Mouse (Mus musculus) intestine, embryonic 14.5 days (tissue): ENCODE measurements around the gene Hist2h2ab. TPM values are rescaled to one million over a fixed set of nuclear protein-coding genes. Genes with fewer than 3 reads are reported as not detected.
A peak's percentile ranks its signal among the peaks of the same experiment; 100 is the strongest.

Experiments used
- ATAC-seq: fragments of 200-750 bp; cut with Nextera tagmentation; replicated peaks from 2 replicates; pipeline ENCODE4 v1.8.0; 2017; ENCODE audit warnings: low read depth, moderate number of reproducible peaks, moderate TSS enrichment, moderate library complexity; ENCODE audit not compliant: low FRiP score, low TSS enrichment
- DNase-seq: peaks from one replicate; pipeline ENCODE4 v3.0.0-alpha.2; 2018; ENCODE audit warnings: low spot score
- H3K27ac ChIP-seq: fragments of 300-500 bp; sonication (generic); 2 replicates; pipeline ENCODE4 v1.5.1; 2014; ENCODE audit warnings: low read depth, mild to moderate bottlenecking, control low read depth
- H3K27me3 ChIP-seq: fragments of 300-500 bp; sonication (generic); replicated peaks from 2 replicates; pipeline ENCODE4 v1.6.1; 2014; ENCODE audit warnings: low read length, control low read depth; ENCODE audit not compliant: control insufficient read depth, insufficient read depth
- H3K36me3 ChIP-seq: fragments of 300-500 bp; sonication (generic); 2 replicates; pipeline ENCODE4 v1.6.1; 2014; ENCODE audit warnings: low read length, control low read depth; ENCODE audit not compliant: control insufficient read depth, insufficient read depth
- H3K4me1 ChIP-seq: fragments of 300-500 bp; sonication (generic); replicated peaks from 2 replicates; pipeline ENCODE4 v1.6.1; 2014; ENCODE audit warnings: low read length, control low read depth, mixed read lengths; ENCODE audit not compliant: control insufficient read depth, insufficient read depth
- H3K4me2 ChIP-seq: fragments of 300-500 bp; sonication (generic); 2 replicates; pipeline ENCODE4 v1.6.1; 2014; ENCODE audit warnings: low read length
- H3K4me3 ChIP-seq: fragments of 300-500 bp; sonication (generic); 2 replicates; pipeline ENCODE4 v1.5.1; 2014; ENCODE audit warnings: low read depth, low read length, control low read depth, mixed read lengths
- H3K9ac ChIP-seq: fragments of 300-500 bp; sonication (generic); 2 replicates; pipeline ENCODE4 v1.6.1; 2014; ENCODE audit warnings: mild to moderate bottlenecking, low read length
- H3K9me3 ChIP-seq: fragments of 300-500 bp; sonication (generic); 2 replicates; pipeline ENCODE4 v1.6.1; 2016; ENCODE audit warnings: low read length, control low read depth; ENCODE audit not compliant: control insufficient read depth
- WGBS: fragments of 180-500 bp; shearing (Covaris S2); extraction: QIAGEN DNeasy Blood & Tissue Kit; methylation state at CpG from one replicate; pipeline ENCODE4 v1.1.7; 2014; 5-methylcytosine and 5-hydroxymethylcytosine counted together
- polyA plus RNA-seq: library from polyadenylated mRNA; unstranded; fragments of >200 nt; fragmentation: Nextera tagmentation; extraction: Ambion mirVana; gene quantifications from 2 replicates; pipeline ENCODE4 v1.2.1, GENCODE M21; 2014

The Hist2h2ab gene
- polyA plus RNA-seq, 1 experiment from 2014 or later: 1.3 TPM

DNA sequence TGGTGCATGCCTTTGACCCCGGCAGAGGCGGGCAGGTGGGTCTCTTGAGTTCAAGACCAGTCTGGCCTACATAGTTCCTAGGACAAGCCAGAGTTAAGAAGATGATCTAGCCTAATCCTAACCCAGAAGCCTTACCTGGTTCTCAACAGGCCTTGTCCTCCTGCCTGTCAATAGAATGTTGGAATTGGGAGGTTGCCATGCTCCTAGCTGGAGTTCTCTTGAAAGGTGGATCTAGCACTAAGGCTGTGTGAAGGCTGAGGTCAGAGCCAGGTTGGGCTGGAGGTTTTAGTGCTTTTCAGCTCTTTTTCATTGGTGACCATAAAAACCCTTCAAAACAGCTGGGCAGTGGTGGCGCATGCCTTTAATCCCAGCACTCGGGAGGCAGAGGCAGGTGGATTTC, 41.2 kb upstream of the Hist2h2ab start:
- H3K4me2 ChIP-seq: no peak overlapping the region
- H3K4me1 ChIP-seq: peaks cover 29% of the 10 kb centered on the region
- H3K4me3 ChIP-seq: no peak overlapping the region
- peaks cover 51% of the 10 kb centered on the region for H3K36me3 ChIP-seq
- no peak overlapping the region for H3K9ac ChIP-seq
- DNase-seq: no peak
- no peaks in the 10 kb centered on the region for H3K27me3 ChIP-seq
- no peak for ATAC-seq
- WGBS: 89% methylated on average over 4 of the region's 4 CpGs
- H3K27ac ChIP-seq: no peak overlapping the region
- no peaks in the 10 kb centered on the region for H3K9me3 ChIP-seq

DNA sequence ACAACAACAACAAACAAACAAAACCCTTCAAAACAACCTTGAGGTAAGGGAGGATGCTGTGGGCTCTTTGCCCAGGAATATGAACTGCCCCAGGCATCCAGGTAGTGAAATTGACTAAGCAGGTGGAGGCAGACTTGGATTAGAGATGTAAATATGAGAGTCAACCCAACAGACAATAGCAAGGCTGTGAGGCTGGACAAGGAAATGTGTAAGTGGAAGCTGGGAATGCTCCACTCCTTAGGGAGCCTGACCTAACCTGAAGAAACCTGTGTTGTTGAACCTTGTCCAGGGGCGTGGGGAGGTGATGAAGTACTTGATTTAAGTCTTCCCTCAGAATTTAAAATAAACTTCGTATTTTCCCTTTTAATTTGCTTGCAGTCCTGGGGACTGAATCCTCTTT, 40.8 kb upstream of the Hist2h2ab start:
- H3K9me3 ChIP-seq: no peaks in the 10 kb centered on the region
- WGBS: 80% methylated on average over 2 of the region's 2 CpGs
- H3K36me3 ChIP-seq: peaks cover 50% of the 10 kb centered on the region
- no peak overlapping the region for H3K4me3 ChIP-seq
- H3K27me3 ChIP-seq: no peaks in the 10 kb centered on the region
- H3K4me2 ChIP-seq: no peak overlapping the region
- DNase-seq (no peak), ATAC-seq (no peak)
- no peak overlapping the region for H3K9ac ChIP-seq
- H3K27ac ChIP-seq: no peak overlapping the region
- peaks cover 29% of the 10 kb centered on the region for H3K4me1 ChIP-seq

DNA sequence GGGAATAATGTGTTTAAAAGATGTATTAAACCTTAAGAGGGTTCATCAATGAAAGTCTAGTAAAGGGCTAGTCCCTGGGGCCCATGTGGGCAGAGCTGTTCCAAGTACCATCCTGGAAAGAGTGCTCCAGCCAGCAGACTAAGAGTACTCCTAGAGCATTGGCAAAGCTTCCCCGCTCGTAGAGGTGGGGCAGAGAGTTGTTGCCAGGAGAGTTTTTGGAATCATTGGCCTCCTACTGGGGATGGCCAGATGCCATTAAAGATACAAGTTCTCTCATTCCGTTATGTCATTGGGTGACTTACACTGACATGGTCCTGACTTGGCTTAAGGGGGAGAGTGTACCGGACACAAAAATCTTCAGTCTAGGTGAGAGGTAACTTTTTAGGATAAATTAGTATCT, 40.1 kb upstream of the Hist2h2ab start:
- Histone ChIP-seq H3K4me2 (no peak overlapping the region), H3K36me3 (peaks cover 44% of the 10 kb centered on the region), H3K9me3 (no peaks in the 10 kb centered on the region), H3K4me1 (peaks cover 29% of the 10 kb centered on the region), H3K27me3 (no peaks in the 10 kb centered on the region), H3K27ac (no peak overlapping the region), H3K4me3 (no peak overlapping the region), H3K9ac (no peak overlapping the region)
- no peak for DNase-seq
- WGBS: 73% methylated on average over 4 of the region's 4 CpGs
- no peak for ATAC-seq

DNA sequence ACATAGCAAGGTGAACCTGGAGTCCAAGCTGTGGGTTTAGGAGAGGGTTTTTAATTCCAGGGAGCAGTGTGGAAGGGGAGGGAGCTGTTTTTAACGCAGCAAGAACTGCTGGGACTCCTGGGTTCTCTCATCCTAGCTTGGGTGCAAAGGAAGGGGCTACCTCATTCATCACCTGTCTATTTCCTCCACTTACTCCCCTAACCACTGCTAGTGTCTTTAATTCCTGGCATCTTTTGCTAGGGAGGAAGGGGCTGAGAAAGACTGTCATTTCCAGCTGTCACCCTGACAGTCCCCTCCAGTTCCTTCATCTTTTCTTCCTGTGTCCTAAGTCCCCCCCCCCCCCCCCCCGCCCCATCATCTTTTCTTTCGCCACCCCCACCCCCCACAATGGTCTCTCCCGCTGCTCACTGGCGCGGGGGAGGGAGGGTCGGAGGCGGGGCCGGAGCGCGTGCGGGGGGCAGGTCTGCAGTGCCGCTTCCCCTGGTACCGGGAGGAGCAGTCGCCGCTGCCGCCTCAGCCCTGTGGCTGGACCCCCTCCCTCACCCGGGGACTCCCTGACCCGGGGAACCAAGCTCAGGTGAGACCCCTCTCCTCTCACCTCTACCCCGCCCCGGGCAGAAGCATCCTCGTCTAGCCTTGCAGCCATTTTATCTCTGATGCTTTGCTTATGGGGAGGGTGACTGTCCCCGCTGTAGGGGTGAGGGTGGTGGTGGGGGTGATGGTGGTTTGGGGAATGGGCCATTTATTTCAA, 38.8 kb upstream of the Hist2h2ab start, which contains the start of gene Sv2a:
TSS of gene Sv2a (plus strand) at position 425 of the 751 bp plus-strand sequence.
- Histone ChIP-seq H3K4me1 (peaks cover 23% of the 10 kb centered on the region), H3K9me3 (no peaks in the 10 kb centered on the region), H3K36me3 (peaks cover 31% of the 10 kb centered on the region), H3K4me3 (peak within 1 kb of the TSS; percentile 52), H3K9ac (peak within 1 kb of the TSS; percentile 55), H3K27ac (no peak within 1 kb of the TSS), H3K27me3 (no peaks in the 10 kb centered on the region), H3K4me2 (peak within 1 kb of the TSS; percentile 81)
- WGBS: 1% methylated on average over 14 of the region's 23 CpGs
- peak; percentile 46; the same call in 1 of the 2 replicates for ATAC-seq
- peak; percentile 80 for DNase-seq

DNA sequence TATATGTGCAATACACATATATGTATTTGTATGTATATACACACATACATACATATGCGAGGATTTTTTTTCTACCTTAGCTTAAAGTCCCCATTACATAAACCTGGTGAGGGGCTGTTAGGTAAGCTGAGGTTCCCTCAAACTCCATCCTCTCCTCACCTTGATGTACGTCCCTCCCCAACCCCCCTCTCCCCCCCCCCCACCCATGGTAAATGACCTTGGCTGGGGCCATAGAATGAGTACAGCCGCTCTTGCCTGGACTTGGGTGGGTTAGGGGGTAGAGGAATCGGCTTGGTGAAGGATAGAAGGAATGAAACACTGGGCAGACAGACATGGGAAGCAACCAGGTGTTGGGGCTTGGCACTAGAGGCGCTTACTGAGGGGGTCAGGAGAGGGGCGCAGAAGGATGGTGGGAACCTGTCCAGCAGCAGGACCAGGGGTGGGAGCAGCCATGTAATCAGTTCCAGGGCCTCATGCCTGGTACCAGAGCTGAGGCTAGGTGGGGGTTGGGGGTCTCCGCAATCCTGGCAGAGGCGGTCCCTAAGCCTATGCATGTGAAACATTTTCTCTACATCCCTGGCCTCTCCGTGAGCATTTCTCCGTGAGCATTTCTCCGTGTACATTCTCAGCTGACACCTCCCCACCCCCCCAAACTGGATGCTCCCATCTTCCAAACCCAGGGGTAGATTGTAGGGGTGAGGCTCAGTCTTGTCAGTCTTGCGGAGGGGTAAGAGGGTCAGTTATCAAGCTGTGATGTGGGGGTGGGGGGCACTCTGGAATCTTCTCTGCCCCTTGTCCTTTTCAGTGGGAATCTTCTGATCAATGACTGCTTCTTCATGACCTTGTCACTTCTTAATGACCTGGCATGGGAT, 37.9 kb upstream of the Hist2h2ab start:
- Histone ChIP-seq H3K36me3 (peaks cover 22% of the 10 kb centered on the region), H3K27ac (no peak overlapping the region), H3K4me2 (peak overlapping the region; percentile 81), H3K9ac (no peak overlapping the region), H3K4me1 (peaks cover 23% of the 10 kb centered on the region), H3K4me3 (peak overlapping the region; percentile 52), H3K9me3 (no peaks in the 10 kb centered on the region), H3K27me3 (no peaks in the 10 kb centered on the region)
- DNase-seq: no peak
- ATAC-seq: peak; percentile 42
- WGBS: 32% methylated on average over 12 of the region's 12 CpGs

DNA sequence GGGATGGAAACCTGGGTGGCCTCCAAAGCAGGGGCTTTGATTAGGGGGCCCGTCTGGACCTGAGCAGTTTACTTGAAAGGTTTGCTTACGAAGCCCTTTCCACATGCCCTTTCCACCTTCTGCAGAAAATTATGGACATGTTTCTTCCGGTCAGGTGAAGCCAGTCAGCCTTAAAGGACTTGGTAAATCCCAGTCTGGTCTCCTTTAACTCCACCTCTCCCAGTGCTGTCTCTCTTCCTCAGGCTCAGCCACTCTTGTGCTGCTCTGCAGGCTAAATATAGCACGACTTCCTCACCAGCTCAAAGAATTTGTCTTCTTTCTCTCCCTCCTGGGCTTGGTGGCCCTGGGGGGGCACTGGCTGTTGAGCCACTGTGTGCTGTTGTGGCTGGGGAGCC, 37.3 kb upstream of the Hist2h2ab start:
- Histone ChIP-seq H3K4me3 (peak overlapping the region; percentile 52; the same call in 1 of the 2 replicates), H3K27me3 (no peaks in the 10 kb centered on the region), H3K36me3 (peaks cover 19% of the 10 kb centered on the region), H3K4me2 (peak overlapping the region; percentile 81), H3K27ac (peak overlapping the region; percentile 47; the same call in 1 of the 2 replicates), H3K4me1 (peaks cover 23% of the 10 kb centered on the region), H3K9ac (0 out of 2 replicates have a peak overlapping the region, but pooled peaks have one; percentile 25), H3K9me3 (no peaks in the 10 kb centered on the region)
- DNase-seq: no peak
- WGBS: 27% methylated on average over 4 of the region's 4 CpGs
- ATAC-seq: no peak

DNA sequence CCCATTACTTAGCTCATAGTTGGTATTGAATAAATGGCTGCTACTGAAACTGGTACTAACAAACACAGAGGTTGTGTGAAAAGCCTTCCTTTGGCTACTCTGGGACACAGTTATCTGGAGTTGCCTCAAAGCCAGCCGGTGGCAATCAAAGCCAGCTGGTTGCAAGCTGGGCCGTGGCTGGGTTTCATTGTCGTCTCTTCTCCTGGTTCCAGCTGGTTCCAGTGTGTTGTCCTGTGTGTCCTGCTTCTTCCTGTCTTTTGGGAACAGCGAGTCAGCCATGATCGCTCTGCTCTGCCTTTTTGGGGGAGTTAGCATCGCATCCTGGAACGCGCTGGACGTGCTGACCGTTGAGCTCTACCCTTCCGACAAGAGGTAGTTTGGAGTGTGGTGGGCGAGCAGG, 26.7 kb upstream of the Hist2h2ab start:
- peaks cover 10% of the 10 kb centered on the region for H3K4me1 ChIP-seq
- no peaks in the 10 kb centered on the region for H3K9me3 ChIP-seq
- no peak overlapping the region for H3K4me3 ChIP-seq
- 64% methylated on average over 12 of the region's 12 CpGs for WGBS
- H3K27ac ChIP-seq: no peak overlapping the region
- no peak overlapping the region for H3K9ac ChIP-seq
- DNase-seq (no peak), ATAC-seq (no peak)
- no peaks in the 10 kb centered on the region for H3K27me3 ChIP-seq
- peaks cover 6% of the 10 kb centered on the region; the same call in 1 of the 2 replicates for H3K36me3 ChIP-seq
- no peak overlapping the region for H3K4me2 ChIP-seq

DNA sequence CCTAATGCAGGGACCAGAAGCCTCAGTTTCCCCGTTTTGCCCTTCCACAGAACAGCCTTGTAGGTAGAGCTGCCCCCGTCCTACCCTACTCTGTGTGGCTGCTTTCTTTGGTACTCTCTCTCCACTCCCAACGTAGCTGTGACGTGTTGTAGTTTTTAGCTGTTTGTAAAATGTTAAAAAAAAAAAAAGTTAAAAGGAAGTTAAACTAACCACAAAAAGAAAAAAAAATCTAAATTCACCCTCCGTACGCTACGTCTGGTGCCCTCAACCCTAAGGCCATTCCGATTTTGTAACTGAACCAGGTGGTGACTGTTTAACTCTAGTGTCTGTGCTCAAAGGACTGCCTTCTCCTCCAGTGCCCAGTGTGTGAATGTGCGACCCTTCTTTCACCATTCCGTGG, 24.7 kb upstream of the Hist2h2ab start:
- ATAC-seq: no peak
- no peak overlapping the region for H3K9ac ChIP-seq
- WGBS: 90% methylated on average over 10 of the region's 10 CpGs

More for the DNA sequence above, 24.7 kb upstream of the Hist2h2ab start:
- H3K4me1 ChIP-seq: peaks cover 12% of the 10 kb centered on the region
- no peak overlapping the region for H3K27ac ChIP-seq
- H3K9me3 ChIP-seq: no peaks in the 10 kb centered on the region
- DNase-seq: no peak
- H3K36me3 ChIP-seq: no peaks in the 10 kb centered on the region
- H3K4me3 ChIP-seq: no peak overlapping the region
- no peak overlapping the region for H3K4me2 ChIP-seq
- H3K27me3 ChIP-seq: no peaks in the 10 kb centered on the region
